Mouse (Mus musculus) CH12.LX (cell line): ENCODE measurements around the gene Scml4.

Experiments
- BHLHE40 ChIP-seq: IDR thresholded peaks from 2 replicates; pipeline ENCODE4 v1.6.1; 2011; ENCODE audit warnings: mild to moderate bottlenecking, low read depth, low read length, improper control_type of control experiment
- CHD1 ChIP-seq: IDR thresholded peaks from 2 replicates; pipeline ENCODE4 v1.6.1; 2012; ENCODE audit warnings: low read depth, low read length, improper control_type of control experiment, inconsistent platforms
- CTCF ChIP-seq, 2 experiments: IDR thresholded peaks in 1 of 2; conservative IDR thresholded peaks in 1 of 2; 2 replicates each; pipeline ENCODE4 v1.5.1; 2011 to 2012; ENCODE audit warnings: low read depth in 2 of 2, low read length in 2 of 2, improper control_type of control experiment in 1 of 2, inconsistent platforms in 1 of 2, mild to moderate bottlenecking in 1 of 2, moderate library complexity in 1 of 2
- EP300 ChIP-seq: IDR thresholded peaks from 2 replicates; pipeline ENCODE4 v1.6.1; 2011; ENCODE audit warnings: low read length, improper control_type of control experiment
- HCFC1 ChIP-seq: IDR thresholded peaks from 2 replicates; pipeline ENCODE4 v1.6.1; 2012; ENCODE audit warnings: low read depth, mild to moderate bottlenecking, inconsistent platforms, low read length, improper control_type of control experiment
- RCOR1 ChIP-seq: conservative IDR thresholded peaks from 2 replicates; pipeline ENCODE4 v1.6.1; 2012; ENCODE audit warnings: low read depth, mild to moderate bottlenecking, inconsistent platforms, low read length, improper control_type of control experiment
- TBP ChIP-seq: conservative IDR thresholded peaks from 2 replicates; pipeline ENCODE4 v1.6.1; 2011; ENCODE audit warnings: low read depth, low read length, improper control_type of control experiment
- ZNF384 ChIP-seq: IDR thresholded peaks from 2 replicates; pipeline ENCODE4 v1.6.1; 2012; ENCODE audit warnings: low read depth, low read length, improper control_type of control experiment, inconsistent platforms

- TF ChIP-seq TBP (no peak), EP300 (peak; percentile 72), HCFC1 (no peak), CHD1 (no peak), ZNF384 (no peak), RCOR1 (no peak), CTCF (conservative IDR thresholded peaks at IDR 0.05 in 1 of 2, IDR thresholded peaks at IDR 0.05 in 1 of 2; ENCODE audit: low read depth in 2 of 2, low read length in 2 of 2) (no peak), BHLHE40 (no peak)
Measured at GRCm38 (mm10) chr10:42897632-42898031, 37.5 kb downstream of the Scml4 start.
